Mouse (Mus musculus): Measurements from ENCODE around the gene Sh3tc1. TPM values are rescaled to one million over a fixed set of nuclear protein-coding genes. Genes with fewer than 3 reads are reported as not detected.

Gene Sh3tc1
- total RNA-seq, 2 experiments from 2014 or later = 1.8 to 2.1 TPM

DNA sequence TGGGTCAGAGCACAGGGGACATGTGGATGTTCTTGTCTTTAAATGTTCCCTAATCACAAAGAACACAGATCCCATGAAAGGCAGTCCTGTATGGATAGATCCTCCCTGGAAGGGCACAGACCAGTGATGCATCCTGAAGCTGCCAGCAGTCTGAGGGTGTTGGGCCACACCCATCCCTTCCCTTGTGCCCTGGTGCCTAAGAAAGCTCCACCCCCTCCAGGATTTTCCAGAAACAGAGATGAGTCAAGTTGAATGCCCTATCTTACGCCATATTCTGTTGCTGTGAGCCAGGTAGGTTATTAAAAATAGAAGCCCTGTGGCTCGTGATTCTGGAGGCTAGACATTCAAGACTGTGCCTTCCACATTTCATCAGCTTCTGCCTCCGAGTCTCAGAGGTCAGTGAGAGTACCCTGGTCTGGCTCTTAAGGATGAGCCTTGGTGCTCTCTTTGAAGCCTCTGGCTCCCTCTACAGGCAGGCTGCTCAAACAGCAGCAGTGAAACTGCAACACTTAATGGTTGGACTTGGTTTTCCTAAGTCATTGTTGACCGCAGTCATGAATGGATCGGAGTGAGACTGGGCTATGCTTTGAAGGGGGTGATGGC, 15.4 kb upstream of the Sh3tc1 start:
- peak; percentile 36 for DNase-seq

DNA sequence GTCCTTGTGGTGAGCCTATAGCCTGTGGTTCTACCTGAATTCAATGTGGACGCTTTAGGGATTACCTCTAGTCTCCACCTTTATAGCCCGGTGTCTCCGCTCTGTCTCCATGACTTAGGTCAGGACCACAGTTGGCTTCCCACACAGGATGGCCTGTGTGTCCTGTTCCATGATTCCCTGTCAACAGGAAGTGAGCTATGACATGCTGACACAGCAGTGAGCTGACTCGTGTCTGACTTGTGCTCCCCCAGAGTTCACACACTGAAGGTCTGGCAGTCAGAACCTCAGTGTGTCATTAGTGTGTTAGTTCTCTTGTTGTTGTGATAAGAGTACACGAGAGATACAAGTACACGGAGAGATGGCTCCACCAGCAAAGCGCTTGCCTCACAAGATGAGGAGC, 11.2 kb upstream of the Sh3tc1 start:
- DNase-seq = no peak

DNA sequence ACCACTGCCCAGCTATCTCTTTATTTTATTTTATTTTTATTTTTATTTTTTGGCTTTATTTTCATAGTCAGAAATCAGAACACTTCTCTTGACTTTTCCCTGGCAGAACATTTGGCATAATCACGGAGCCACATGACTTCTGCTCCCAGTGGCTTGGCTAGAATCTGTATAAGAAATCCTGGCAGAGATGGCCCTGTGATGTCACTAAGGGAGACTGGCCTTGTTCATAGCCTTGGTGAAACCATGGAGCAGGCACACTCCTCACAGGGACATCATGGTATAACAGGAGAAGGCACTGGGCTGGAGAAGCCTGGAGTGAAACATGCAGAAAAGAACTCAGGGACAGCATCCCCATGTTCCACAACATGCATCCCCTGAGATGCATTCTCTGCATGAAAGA, 10.2 kb upstream of the Sh3tc1 start:
- DNase-seq = no peak

DNA sequence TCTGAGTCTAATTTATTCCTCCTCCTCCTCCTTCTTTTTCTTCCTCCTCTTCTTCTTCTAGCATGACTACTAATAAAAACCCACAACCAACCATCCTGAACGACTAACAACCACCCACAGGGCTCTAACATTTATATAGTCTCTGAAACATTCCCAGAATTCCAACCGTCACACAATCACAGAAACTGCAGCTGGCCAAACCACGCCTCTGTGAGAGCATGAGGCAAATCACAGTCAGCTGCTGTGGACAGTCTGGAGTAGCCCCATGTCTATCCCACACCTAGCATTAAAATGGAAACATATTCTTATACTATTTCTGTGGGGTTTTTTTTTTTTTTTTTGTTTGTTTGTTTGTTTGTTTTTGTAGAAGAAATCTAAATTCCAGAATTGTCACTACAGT, 9.6 kb upstream of the Sh3tc1 start:
- DNase-seq = no peak

DNA sequence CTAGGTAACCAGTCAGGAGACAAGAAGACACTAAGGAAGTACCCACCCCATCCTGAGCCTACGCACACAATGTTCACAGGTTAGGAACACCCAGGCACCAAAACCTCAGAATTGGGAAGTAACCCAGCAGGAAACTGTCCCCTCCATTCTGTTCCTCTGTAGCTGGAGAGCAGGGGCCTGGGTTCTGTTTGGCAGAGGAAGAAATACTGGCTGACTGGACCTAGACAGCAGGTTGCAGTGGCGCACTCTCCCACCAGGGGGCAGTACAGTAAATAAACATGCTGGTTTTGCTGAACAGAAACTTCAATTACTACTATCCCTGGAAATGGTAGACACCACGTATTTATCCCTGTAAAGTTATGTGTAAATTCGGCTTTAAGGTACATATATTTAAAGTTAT, 7.1 kb upstream of the Sh3tc1 start:
- no peak for DNase-seq

DNA sequence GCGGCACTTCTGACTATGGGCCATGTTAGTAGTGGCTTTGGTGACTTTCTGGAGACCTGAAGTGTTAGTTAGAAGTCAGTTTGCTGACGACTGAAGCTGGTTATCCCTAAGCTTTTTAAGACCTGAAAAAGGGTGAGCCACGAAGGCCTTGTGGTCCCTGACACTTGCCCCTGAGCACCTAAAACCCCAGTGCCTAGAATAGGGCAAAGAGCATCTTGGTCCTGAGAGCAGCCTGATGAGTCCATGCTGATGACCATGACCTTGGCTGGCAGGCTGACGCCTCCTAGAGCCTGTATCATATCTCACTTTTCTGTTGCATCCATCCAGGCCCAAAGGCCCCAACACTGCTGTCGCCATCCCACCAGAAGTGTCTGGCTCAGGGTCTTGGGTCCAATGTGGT, 5.6 kb upstream of the Sh3tc1 start:
- DNase-seq = no peak

DNA sequence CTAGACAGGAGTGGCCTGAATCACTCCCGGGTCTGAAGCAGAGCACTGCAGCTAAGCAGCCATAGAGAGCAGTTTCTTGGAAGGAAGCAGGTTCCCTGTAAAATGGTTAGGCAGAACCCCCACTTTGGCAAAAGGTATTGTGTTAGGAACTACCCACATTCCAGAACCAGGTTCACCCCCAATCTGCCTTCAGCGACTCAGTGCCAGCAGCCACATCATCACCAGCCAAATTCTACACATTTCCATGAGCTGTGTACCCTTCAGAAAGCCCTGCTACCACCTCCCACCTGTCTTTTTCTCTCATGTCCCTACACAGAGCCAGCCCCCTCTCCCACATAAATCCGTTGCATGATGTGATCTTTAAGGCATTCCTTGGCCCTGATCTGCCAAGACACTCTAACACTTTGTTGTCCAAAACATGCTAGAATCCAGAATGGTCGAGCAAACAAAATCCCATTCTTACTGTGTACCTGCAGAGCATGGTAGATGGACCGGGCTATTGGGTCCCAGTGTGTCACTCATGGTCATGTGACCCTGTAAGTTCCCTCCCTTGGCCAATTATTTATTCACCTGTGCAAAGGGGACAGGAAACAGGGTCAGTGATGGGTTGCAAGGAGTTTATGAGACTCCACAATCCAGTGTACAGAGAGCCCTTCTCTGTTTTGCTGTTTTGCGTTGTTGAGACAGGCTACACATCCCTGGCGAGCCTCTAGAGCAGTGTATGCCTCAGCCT, 4.4 kb upstream of the Sh3tc1 start:
- no peak for DNase-seq

DNA sequence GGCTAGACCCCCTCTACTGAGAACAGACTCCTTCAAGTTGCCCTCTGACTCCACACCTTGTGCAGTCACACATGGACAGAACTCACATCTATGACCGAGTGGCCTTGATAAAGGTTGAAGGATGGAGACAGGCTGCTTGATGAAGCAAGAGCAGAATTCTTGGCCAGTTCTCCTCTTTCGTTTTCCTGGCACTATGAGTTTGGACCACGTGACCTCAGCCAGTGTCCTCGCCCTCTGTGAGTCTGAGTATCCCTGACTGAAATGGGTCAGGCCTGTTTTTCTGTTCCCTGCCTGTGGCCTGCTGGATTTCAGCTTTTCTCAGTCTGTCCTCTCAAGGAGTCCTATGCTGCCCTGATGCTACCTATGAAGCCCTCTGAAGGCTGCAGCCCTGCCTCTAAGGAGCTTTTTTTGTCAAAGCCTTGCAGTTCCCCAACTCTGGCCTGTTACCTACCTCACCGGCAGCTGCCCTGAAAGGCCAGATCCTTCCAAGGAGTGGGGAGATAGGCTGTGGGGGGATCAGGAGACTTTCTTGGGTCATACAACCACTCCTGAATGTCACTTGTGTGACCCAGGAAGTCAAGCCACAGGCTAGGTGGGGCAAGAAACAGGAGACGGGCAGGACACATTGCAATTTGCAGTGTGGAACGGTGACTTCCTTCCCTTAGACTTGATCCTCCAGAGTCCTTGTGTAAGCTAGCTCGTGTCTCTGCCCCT, 3.6 kb upstream of the Sh3tc1 start:
- peak; percentile 73 for DNase-seq

DNA sequence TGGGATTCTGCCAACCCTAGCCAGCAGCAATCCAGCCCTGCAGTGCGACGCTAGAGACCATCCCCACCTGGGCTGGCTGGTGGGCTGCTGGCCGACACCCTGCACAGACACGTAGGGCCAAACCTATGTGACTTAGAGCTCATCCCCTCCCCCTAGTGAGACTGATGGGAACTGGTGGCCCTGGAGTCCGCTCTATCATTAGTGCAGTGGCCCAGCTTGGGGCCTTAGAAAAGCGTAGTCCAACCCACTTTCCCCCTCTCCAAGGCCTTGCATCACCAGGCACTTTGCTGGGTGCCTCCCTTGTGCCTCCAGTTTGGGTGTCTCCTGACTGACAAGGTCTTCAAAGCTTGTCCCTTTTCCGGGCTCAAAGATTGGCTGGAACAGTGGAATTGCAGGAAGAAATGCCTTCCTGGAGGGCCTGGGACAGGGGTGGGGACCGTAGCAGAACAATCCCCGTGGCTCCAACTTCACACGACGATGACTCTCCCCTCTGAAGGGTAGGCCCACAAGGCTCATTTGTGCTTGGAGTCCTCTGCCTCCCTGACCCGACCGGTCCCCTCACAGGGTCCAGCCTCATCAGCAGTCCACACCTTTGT, 1.5 kb upstream of the Sh3tc1 start:
- no peak for DNase-seq

DNA sequence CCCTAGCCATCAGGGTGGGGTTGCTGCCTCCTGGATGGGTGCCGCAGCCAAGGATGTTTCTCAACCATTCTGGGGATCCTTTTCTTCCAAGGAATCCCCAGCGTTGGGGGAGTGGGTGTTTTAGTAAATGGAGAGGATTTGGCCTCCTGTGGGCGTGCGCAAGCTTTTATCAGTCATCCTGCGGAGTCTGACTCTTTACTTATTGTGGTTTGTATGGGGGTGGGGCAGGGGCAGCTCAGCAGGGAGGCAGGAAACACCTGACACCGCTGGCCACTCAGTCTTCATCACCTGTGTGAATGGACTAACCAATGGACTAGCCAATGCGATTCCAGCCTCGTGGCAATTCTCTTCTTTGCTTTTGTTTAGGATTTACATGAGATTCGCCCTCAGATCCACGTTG, 929 bp upstream of the Sh3tc1 start:
- DNase-seq = no peak

DNA sequence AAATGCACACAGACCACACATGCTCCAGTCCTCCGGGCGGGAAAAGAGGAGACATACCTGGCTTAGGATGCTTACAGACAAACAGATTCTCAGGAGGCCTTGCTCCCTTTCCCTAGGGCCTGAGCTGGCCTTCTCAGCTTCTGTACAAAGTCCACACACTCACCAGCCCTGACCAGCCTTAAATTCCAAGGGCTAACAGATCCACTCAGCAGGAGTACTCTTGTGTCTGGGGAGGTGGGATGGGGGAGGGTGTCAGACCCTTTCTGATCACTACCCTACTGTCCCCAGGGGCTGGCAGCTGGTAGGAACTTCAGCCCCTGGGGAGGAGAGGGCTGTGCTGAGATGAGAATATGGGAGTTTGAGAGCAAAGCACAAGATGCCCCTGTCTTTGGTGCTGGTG, 782 bp downstream of the Sh3tc1 start:
- no peak for DNase-seq

DNA sequence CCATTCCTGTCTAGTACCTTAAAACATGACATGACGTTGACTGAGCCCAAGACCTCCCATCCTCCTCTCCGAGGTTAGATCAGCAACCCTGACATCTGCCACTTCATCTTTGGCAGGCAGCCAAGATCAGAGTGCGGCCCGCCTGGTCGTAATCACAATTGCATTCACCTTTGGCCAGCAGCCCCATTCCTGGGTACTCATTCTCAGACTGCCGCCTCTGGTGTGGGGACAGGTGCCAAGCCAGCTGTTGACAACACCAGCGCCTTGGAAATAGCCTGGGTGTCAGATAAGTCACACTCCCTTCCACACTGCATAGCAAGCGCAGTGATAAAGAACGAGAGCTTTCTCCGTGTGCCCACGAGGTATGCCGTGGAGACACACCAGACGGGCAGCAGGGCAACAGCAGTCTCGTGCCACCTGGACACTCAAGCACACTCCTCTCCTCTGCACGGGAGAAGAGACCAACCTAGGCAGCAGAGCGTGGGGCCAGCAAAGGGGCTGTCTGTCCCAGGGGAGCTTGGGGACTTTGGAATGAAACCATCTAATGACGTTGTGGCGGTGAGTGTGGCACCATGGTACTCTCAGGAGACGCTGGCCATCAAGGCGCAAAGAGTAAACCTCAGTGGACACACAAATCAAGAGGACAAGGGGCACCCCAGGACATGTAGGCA, 2.4 kb downstream of the Sh3tc1 start:
- no peak for DNase-seq

DNA sequence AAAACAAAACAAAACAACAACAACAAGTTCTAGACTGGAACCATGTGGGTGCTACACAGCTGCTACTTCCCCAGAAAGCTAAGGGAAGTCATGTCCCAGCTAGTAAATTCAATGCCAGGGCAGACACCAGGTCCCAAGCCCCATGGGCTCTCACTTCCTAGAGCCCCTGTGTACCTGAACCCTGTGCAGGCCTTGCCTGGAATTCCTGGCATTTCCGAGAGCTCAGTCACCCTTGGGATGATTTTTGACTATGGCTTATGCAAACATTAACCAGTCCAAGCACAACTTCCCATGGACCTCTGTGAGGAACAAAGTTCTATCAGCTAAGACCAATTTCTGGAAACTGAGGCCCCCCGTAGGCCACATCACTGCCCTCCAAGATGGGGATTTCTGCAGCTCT, 6.3 kb downstream of the Sh3tc1 start:
- no peak for DNase-seq

DNA sequence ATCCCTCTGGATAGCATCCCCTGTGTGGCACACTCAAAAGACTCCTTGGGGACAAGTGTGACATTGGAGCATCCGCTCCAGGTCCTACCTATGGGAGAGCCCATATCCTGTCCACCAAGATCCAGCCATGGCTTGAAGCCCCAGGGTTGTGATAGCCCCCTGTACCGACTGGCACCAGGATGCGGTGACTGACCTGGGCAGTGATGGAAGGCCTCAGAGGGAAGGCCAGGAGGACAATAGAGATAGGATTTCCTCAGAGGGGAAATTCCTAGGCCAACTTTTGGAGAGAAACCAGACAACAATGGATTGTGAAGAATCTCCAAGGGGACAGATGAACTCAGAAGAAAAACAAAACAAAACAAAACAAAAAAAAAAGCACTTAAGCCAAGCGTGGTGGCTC, 8.8 kb downstream of the Sh3tc1 start:
- DNase-seq = no peak

DNA sequence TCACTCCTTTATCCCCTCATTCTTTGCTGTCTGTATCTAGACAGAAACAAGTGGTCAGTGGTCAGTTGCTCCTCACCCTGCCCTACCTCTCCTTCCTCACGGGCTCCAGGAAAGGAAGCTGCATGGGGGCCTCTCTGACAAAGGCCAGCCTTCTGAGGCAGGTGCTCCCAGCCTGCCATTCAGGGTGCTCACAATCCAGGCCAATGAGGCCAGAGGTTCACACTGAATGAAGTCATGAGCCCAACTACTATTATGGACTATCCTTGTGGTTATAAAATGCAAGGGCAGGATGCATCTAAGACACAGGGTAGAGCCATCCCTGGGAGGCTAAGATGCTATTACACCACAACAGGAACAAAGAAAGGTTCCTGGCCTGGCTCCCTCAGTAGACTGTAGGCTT, 9.2 kb downstream of the Sh3tc1 start:
- no peak for DNase-seq

DNA sequence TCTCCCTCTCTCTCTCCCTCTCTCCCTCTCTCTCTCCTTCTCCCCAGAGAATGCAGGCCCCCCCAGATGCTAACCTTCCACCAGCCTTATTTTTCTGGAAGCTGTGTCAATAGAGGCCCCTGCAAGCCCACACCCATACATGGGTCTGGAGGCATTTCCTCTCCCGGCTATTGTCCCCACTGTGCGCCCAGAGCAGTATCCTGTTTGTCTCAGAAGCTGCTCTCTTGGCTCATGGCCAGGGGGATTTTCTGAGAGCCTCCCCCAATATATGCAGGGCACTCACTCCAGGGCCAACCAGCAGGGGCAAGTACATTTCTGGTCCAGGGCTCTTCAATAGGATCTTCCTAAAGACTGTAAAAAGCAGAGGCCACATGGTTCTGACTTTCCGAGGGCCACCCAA, 9.9 kb downstream of the Sh3tc1 start:
- peak; percentile 24 for DNase-seq

DNA sequence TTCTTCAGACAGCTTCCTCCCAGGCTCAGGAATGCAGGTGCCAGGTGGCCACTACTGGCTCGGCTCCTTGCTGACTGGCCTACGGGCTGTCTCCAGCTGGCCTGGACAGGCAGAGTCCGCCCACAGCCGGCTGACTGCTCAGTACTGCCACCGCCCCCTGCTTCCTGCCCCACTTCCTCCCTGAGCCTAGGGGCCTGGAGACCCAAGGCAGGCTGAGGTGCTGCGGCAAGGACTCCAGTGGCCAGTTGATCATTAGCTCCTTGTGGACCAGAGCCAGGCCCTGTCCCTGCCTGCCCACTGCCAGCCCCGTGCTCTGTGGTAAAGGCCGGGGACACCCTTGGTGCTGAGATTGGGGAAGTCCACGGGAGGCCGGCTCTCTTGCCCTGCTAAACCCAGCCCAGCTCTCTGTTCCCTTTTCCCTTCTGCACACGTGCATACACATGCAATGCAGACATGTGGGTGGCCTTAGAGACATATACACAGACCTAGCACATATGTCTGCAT, 10.8 kb downstream of the Sh3tc1 start:
- peak; percentile 67 for DNase-seq

DNA sequence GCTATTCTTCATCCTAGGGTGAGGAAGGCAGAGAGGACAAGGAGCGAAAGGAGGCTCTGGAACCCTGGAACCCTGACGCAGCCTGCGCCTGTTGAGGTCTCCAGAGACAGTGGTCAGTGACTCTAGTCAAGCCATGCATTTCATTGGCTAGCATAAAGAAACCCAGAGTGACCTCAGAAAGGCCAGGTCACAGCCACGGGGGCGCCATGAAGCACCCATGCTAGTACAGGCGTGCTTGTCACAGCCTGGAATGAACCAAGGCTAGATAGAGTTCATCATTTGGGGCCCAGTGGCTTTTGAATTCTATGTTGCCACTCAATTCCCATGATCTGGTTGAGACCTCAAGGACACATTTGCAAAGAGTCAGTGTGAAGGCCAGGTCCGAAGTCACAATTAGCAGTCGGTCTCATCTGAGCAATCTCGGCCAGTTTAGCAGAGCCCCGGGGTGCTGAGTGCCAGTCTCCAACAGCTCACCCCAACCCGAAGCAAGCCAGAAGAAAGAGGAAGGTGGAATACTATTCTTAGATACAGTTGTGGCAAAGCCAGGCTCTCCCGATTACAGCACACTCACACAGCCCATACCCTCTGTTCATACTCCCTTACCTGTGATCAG, 11.3 kb downstream of the Sh3tc1 start:
- DNase-seq = no peak

DNA sequence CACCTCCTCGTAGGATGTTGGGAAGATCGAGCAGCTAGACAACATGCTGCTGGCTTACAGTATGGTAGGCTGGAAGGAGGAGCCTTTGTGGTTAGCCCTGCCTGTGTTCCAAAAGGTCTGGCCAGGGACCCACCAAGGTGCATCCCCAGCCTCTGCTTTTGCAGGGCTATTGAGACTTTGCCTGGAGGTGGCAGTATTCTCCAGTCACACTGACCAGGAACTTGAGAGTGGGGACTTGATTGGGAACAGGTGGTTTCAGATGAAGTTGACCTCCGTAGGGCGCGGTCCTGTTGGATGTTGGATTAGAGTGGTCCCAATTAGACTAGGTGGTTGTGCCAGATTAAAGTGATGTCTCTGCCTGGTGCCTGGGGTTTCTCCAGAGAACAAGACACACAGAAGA, 12.3 kb downstream of the Sh3tc1 start:
- no peak for DNase-seq

DNA sequence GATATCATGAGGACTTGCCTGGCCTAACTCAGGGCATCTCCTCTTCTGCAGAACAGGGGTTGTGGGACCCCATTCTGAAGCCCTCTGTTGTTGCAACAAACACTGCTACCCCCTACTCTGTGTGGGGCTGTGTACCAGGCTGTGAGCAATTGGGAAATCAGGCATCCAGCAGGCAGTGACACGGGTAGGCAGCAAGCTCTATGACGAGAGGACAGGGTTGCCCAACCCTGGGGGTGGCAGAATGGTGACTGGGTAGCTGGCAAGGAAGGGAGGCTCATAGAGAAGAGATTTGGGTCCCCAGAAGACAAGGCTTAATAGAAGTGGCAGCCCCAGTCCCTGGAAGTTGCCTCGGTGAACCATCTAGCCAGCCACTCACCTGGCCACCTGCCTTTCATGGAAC, 13.9 kb downstream of the Sh3tc1 start:
- DNase-seq = no peak

DNA sequence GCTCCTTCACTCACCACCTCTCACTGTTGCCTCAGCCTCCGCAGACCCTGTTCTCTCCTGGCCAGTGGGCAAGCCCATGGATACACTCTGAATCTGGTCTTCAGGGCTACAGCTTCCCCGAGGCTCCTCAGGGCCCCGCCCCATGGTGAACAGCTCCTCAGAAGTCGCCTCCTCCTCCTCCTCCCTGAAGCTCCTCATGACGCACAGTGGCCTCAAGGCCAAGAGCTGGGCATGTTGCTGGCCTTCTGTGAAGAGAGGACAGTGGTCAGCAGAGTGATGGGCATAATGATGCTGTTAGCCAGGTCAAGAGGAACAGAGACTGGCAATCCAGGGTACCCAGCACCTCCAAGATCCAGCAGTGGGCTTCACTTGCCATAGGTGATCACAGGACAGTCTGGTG, 15.9 kb downstream of the Sh3tc1 start:
- DNase-seq = no peak

DNA sequence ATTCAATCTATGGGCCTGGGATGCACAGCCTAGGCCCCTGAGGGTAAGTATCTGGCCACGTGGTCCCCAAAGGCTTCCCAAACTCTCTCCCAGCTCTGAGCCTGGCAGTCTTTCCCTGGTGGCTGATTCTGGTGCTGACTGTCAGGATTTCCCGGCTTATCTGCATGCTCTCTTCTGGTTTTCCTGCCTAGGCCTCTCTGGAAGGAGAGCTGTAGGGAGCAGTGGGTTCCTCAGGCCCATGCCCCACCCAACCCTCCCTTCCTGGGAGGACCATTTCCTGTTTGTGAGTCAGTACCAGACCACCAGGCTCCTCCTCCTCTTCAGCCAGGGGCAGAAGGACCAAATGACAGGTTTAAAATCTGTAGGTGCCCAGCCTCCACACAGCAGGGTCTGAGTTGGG, 17.1 kb downstream of the Sh3tc1 start:
- no peak for DNase-seq
